Mouse (Mus musculus) embryonic facial prominence, embryonic 13.5 days (tissue): ENCODE measurements at regions not wholly inside any gene's neighbourhood (a gene's known extent, or its start where the extent isn't known, plus 50 kb on each side); places are given as distances from the start of the nearest gene placed in this dataset.

Experiments used
- ATAC-seq: fragments of 200-750 bp; cut with Nextera tagmentation; 2 replicates; pipeline ENCODE4 v1.8.0; 2017; ENCODE audit warnings: low read depth; ENCODE audit not compliant: insufficient number of reproducible peaks, insufficient read depth, low FRiP score, low TSS enrichment
- H3K27ac ChIP-seq: fragments of 300-500 bp; sonication (generic); 2 replicates; pipeline ENCODE4 v1.5.1; 2015; ENCODE audit warnings: moderate library complexity, mild to moderate bottlenecking, inconsistent platforms
- H3K27me3 ChIP-seq: fragments of 300-500 bp; sonication (generic); 2 replicates; pipeline ENCODE4 v1.6.1; 2015; ENCODE audit warnings: mild to moderate bottlenecking, inconsistent platforms
- H3K36me3 ChIP-seq: fragments of 300-500 bp; sonication (generic); 2 replicates; pipeline ENCODE4 v1.6.1; 2015; ENCODE audit warnings: mild to moderate bottlenecking, inconsistent platforms
- H3K4me1 ChIP-seq: fragments of 300-500 bp; sonication (generic); 2 replicates; pipeline ENCODE4 v1.6.1; 2015; ENCODE audit warnings: inconsistent platforms
- H3K4me2 ChIP-seq: fragments of 300-500 bp; sonication (generic); 2 replicates; pipeline ENCODE4 v1.6.1; 2015; ENCODE audit warnings: moderate library complexity, mild to moderate bottlenecking, inconsistent platforms
- H3K4me3 ChIP-seq: fragments of 300-500 bp; sonication (generic); 2 replicates; pipeline ENCODE4 v1.5.1; 2015; ENCODE audit warnings: mild to moderate bottlenecking, inconsistent platforms
- H3K9ac ChIP-seq: fragments of 300-500 bp; sonication (generic); 2 replicates; pipeline ENCODE4 v1.6.1; 2015; ENCODE audit warnings: mild to moderate bottlenecking, inconsistent platforms
- H3K9me3 ChIP-seq: fragments of 300-500 bp; sonication (generic); 2 replicates; pipeline ENCODE4 v1.6.1; 2016; ENCODE audit warnings: inconsistent platforms
- WGBS: fragments of 180-500 bp; shearing (Covaris S2); methylation state at CpG from one replicate; pipeline ENCODE4 v1.1.7; 2015; ENCODE audit warnings: mixed read lengths; 5-methylcytosine and 5-hydroxymethylcytosine counted together

- H3K4me3 ChIP-seq = no peak overlapping the region
- peaks cover 4% of the 10 kb centered on the region; the same call in 1 of the 2 replicates for H3K27me3 ChIP-seq
- H3K9ac ChIP-seq = no peak overlapping the region
- H3K4me2 ChIP-seq = no peak overlapping the region
- ATAC-seq = no peak
- H3K4me1 ChIP-seq = 0 out of 2 replicates have a peak, but pooled peaks cover 4% of the 10 kb centered on the region
- WGBS = 88% methylated on average over 3 of the region's 3 CpGs
- no peaks in the 10 kb centered on the region for H3K9me3 ChIP-seq
- H3K36me3 ChIP-seq = no peaks in the 10 kb centered on the region
- no peak overlapping the region for H3K27ac ChIP-seq
These were observed 52.4 kb upstream of the Aldh1b1 start for GRCm38 (mm10) chr4:45746451-45746850.

DNA sequence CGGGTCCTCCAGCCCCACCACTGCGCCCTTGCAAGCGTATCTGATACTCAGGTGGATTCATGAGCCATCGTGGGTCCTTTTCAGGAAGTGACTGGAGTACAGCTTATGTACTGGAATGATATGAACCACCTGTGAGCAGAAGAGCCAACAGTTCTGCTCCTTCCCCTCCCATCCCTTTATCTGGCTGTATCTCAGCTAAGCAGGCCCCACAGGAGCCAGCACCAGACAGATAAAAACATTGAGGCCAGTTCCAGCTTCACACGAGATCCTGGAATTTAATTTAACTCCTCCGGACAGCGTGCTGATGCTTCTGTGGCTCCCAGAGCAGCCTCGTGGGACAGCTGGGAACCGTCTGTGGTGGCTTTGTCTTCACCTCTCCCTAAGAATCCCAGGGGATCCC, 53.1 kb upstream of the Aldh1b1 start:
- no peak overlapping the region for H3K27ac ChIP-seq
- H3K27me3 ChIP-seq = peaks cover 4% of the 10 kb centered on the region; the same call in 1 of the 2 replicates
- H3K4me3 ChIP-seq = no peak overlapping the region
- ATAC-seq = no peak
- H3K9ac ChIP-seq = no peak overlapping the region
- no peaks in the 10 kb centered on the region for H3K9me3 ChIP-seq
- H3K4me2 ChIP-seq = no peak overlapping the region
- 64% methylated on average over 9 of the region's 9 CpGs for WGBS
- H3K4me1 ChIP-seq = peaks cover 4% of the 10 kb centered on the region; the same call in 1 of the 2 replicates
- no peaks in the 10 kb centered on the region for H3K36me3 ChIP-seq

- H3K4me1 ChIP-seq = peaks cover 10% of the 10 kb centered on the region; the same call in 1 of the 2 replicates
- 86% methylated on average over 4 of the region's 4 CpGs for WGBS
- peaks cover 4% of the 10 kb centered on the region; the same call in 1 of the 2 replicates for H3K27me3 ChIP-seq
- no peak overlapping the region for H3K9ac ChIP-seq
- no peak for ATAC-seq
- H3K27ac ChIP-seq = no peak overlapping the region
- no peak overlapping the region for H3K4me3 ChIP-seq
- H3K9me3 ChIP-seq = no peaks in the 10 kb centered on the region
- no peaks in the 10 kb centered on the region for H3K36me3 ChIP-seq
- no peak overlapping the region for H3K4me2 ChIP-seq
These were observed 53.9 kb upstream of the Aldh1b1 start for GRCm38 (mm10) chr4:45744849-45745407.

- Histone ChIP-seq H3K27ac (no peak overlapping the region), H3K9ac (no peak overlapping the region), H3K27me3 (peaks cover 9% of the 10 kb centered on the region; the same call in 1 of the 2 replicates), H3K4me2 (no peak overlapping the region), H3K36me3 (no peaks in the 10 kb centered on the region), H3K4me1 (peaks cover 26% of the 10 kb centered on the region), H3K9me3 (no peaks in the 10 kb centered on the region), H3K4me3 (no peak overlapping the region)
- 84% methylated on average over 12 of the region's 12 CpGs for WGBS
- ATAC-seq = no peak
These were observed 58.0 kb upstream of the Aldh1b1 start for GRCm38 (mm10) chr4:45740779-45741365.

- Histone ChIP-seq H3K4me1 (peaks cover 27% of the 10 kb centered on the region), H3K4me3 (no peak overlapping the region), H3K36me3 (no peaks in the 10 kb centered on the region), H3K9ac (no peak overlapping the region), H3K4me2 (no peak overlapping the region), H3K9me3 (no peaks in the 10 kb centered on the region), H3K27me3 (peaks cover 5% of the 10 kb centered on the region; the same call in 1 of the 2 replicates), H3K27ac (no peak overlapping the region)
- WGBS = 53% methylated on average over 5 of the region's 5 CpGs
- no peak for ATAC-seq
These were observed 58.5 kb upstream of the Aldh1b1 start for GRCm38 (mm10) chr4:45740319-45740718.

GRCm38 (mm10) chr4:45739696-45740095, 59.1 kb upstream of the Aldh1b1 start:
- Histone ChIP-seq H3K9ac (no peak overlapping the region), H3K27ac (no peak overlapping the region), H3K4me2 (no peak overlapping the region), H3K36me3 (no peaks in the 10 kb centered on the region), H3K9me3 (no peaks in the 10 kb centered on the region), H3K27me3 (peaks cover 4% of the 10 kb centered on the region; the same call in 1 of the 2 replicates), H3K4me1 (peaks cover 27% of the 10 kb centered on the region), H3K4me3 (no peak overlapping the region)
- WGBS = 59% methylated on average over 3 of the region's 3 CpGs
- ATAC-seq = no peak

DNA sequence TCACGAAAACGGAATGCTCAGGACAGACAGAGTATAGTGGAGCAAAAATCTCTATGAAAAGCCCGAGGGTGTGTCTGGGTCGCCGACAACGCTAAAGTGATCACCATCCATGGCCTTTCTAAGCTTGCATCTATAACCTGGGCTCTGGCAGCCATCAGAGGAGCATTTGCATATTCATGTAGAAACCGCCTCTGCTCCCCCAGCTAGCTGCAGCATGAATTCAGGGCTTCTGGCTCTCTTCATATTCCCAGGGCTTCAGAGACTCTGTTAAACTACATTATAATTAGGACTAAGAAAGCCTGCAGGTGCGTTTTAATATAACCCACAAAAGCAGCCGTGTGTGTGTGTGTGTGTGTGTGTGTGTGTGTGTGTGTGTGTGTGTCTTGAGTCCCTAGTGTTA, 59.7 kb upstream of the Aldh1b1 start:
- H3K9ac ChIP-seq = no peak overlapping the region
- no peaks in the 10 kb centered on the region for H3K9me3 ChIP-seq
- no peak for ATAC-seq
- no peak overlapping the region for H3K4me3 ChIP-seq
- peaks cover 4% of the 10 kb centered on the region; the same call in 1 of the 2 replicates for H3K27me3 ChIP-seq
- H3K36me3 ChIP-seq = no peaks in the 10 kb centered on the region
- 56% methylated on average over 9 of the region's 9 CpGs for WGBS
- H3K27ac ChIP-seq = no peak overlapping the region
- H3K4me2 ChIP-seq = no peak overlapping the region
- peaks cover 27% of the 10 kb centered on the region for H3K4me1 ChIP-seq

DNA sequence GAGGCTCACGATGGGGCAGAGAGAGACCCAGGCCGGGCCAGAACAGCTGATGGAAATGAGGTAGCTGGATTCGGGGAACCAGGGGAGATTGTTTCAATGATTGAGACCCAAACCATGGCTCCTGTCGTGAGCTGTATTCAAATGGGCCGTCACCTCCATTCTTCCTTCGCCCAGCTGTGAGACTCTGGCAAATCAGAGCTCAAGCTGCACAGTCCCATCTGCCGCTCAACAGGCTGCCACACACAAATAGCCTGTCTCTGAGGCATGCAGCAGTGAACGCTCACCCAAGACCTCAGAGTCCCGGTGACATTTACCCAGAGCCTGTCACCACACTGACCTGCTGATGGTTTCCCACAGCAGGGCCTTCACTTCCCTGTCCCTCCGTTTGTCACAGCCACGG, 60.1 kb upstream of the Aldh1b1 start:
- no peak for ATAC-seq
- Histone ChIP-seq H3K9me3 (no peaks in the 10 kb centered on the region), H3K4me3 (no peak overlapping the region), H3K36me3 (no peaks in the 10 kb centered on the region), H3K27me3 (peaks cover 4% of the 10 kb centered on the region; the same call in 1 of the 2 replicates), H3K4me2 (no peak overlapping the region), H3K4me1 (peaks cover 27% of the 10 kb centered on the region), H3K27ac (no peak overlapping the region), H3K9ac (no peak overlapping the region)
- WGBS = 66% methylated on average over 11 of the region's 11 CpGs

DNA sequence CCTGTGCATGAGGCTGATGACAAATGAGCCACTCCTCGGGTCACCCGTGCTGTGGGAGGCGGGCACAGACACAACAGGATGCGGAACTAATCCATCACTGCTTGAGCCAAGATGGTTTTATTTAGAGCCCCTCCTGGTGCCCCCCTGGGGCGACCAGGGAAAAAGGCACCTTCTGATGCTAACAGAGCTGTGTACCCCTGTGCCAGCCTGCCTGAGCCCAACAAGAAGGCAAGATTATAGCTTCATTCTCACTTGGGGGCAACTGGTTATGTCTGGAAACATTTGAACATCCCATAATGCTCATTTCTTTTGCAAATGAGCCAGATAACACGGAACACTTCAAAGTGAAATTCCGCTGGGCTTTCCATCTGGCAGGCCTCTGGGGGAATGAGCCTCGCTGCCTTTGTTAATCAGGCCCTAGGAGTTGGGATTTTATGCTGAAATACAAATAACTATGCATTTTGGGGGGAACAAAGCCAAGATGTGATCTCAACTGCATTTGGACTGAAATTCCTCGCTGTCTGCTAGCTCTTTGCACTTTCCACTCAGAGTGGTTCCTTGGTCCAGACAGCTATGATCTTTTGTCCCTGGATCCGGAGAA, 62.5 kb upstream of the Aldh1b1 start:
- Histone ChIP-seq H3K9me3 (no peaks in the 10 kb centered on the region), H3K4me3 (no peak overlapping the region), H3K9ac (no peak overlapping the region), H3K4me2 (no peak overlapping the region), H3K27ac (peak overlapping the region; percentile 66; the same call in 1 of the 2 replicates), H3K4me1 (peaks cover 29% of the 10 kb centered on the region), H3K36me3 (no peaks in the 10 kb centered on the region), H3K27me3 (0 out of 2 replicates have a peak, but pooled peaks cover 4% of the 10 kb centered on the region)
- no peak for ATAC-seq
- WGBS = 31% methylated on average over 10 of the region's 10 CpGs

DNA sequence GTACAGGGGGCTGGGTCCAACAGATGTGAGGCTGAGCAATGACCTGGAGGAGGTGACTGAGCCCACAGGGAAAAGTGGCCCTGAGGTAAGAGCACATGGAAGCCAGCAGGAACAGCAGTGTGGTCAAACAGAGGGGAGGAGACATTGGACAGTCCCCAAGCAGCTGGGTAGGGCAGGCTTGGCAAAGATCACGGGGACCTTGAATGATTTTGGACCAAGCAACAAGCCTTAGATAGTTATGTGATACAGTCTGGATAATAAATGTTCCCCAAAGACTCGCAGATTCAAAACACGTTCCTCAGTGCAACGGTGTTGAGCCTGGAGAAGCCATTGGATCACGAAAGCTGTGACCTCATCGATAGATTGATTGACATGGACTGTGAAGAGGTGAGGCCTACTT, 64.8 kb upstream of the Aldh1b1 start:
- Histone ChIP-seq H3K27me3 (0 out of 2 replicates have a peak, but pooled peaks cover 4% of the 10 kb centered on the region), H3K27ac (no peak overlapping the region), H3K36me3 (no peaks in the 10 kb centered on the region), H3K9ac (no peak overlapping the region), H3K4me1 (peaks cover 39% of the 10 kb centered on the region), H3K4me2 (no peak overlapping the region), H3K4me3 (no peak overlapping the region), H3K9me3 (no peaks in the 10 kb centered on the region)
- ATAC-seq = no peak
- 92% methylated on average over 6 of the region's 6 CpGs for WGBS

DNA sequence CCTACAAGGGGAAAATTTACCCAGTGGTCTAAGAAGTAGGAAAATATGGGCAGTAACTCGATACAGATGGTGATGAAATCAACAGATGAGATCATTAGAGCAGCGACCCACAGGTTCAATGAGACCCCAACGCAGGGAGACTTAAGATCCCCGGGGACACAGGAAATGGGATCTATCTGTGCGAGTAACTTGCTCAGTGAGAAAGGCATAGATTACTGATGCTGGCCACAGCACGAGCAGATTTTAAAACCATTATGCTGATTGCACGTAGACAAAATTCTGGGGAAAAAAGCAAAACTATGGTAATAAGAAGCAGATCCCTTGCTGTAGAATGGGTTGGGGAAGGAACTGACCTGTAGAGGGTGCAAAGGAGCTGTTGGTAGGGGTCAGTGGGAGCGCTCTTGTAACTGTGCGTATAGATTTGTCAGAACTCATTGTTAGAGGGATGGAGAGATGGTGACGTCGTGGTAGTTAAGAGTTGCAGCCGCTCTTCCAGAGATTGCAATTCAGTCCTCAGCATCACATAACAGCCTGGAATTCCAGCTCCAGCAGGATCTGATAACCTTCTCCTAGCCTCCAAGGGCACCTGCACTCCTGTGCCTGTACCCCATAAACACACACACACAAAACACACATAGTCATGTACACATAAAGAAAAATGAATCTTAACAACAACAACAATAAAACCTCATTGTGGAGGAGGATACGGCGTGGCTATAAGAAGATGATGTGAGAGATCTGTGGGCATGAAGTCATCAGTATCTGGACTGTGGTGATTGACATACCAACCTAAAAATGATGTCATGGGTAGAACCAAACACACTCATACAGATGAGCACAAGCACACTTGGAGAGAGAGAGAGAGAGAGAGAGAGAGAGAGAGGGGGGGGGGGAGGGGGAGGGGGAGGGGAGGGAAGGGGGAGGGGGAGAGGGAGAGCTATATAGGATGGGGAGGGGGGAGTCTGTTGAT, 67.7 kb upstream of the Aldh1b1 start:
- WGBS = 15% methylated on average over 14 of the region's 14 CpGs
- Histone ChIP-seq H3K27ac (peak overlapping the region; percentile 91), H3K27me3 (no peaks in the 10 kb centered on the region), H3K4me3 (no peak overlapping the region), H3K36me3 (no peaks in the 10 kb centered on the region), H3K4me2 (peak overlapping the region; percentile 39), H3K9ac (no peak overlapping the region), H3K9me3 (no peaks in the 10 kb centered on the region), H3K4me1 (peaks cover 35% of the 10 kb centered on the region)
- ATAC-seq = peak; percentile 57; the same call in 1 of the 2 replicates
